Mouse (Mus musculus) embryonic facial prominence, embryonic 14.5 days (tissue): Measurements from ENCODE around the gene Dnajc9. TPM values are rescaled to one million over a fixed set of nuclear protein-coding genes. Genes with fewer than 3 reads are reported as not detected.
A peak's percentile ranks its signal among the peaks of the same experiment; 100 is the strongest.

Experiments
- ATAC-seq: fragments of 200-750 bp; cut with Nextera tagmentation; 2 replicates; pipeline ENCODE4 v1.8.0; 2017; ENCODE audit warnings: low read depth, moderate number of reproducible peaks, moderate TSS enrichment
- DNase-seq: peaks from one replicate; pipeline ENCODE4 v3.0.0-alpha.2; 2015; ENCODE audit warnings: low spot score
- H3K27ac ChIP-seq: fragments of 300-500 bp; sonication (generic); replicated peaks from 2 replicates; pipeline ENCODE4 v1.5.1; 2014; ENCODE audit warnings: low read depth, mild to moderate bottlenecking, low read length, moderate library complexity
- H3K27me3 ChIP-seq: fragments of 300-500 bp; sonication (generic); replicated peaks from 2 replicates; pipeline ENCODE4 v1.6.1; 2014; ENCODE audit warnings: low read length; ENCODE audit not compliant: control insufficient read depth, insufficient read depth
- H3K36me3 ChIP-seq: fragments of 300-500 bp; sonication (generic); 2 replicates; pipeline ENCODE4 v1.6.1; 2014; ENCODE audit warnings: low read length, mixed read lengths; ENCODE audit not compliant: control insufficient read depth, insufficient read depth
- H3K4me1 ChIP-seq: fragments of 300-500 bp; sonication (generic); 2 replicates; pipeline ENCODE4 v1.6.1; 2014; ENCODE audit warnings: antibody characterized with exemption, low read length; ENCODE audit not compliant: control insufficient read depth, insufficient read depth
- H3K4me2 ChIP-seq: fragments of 300-500 bp; sonication (generic); 2 replicates; pipeline ENCODE4 v1.6.1; 2014; ENCODE audit warnings: low read depth, mild to moderate bottlenecking, low read length, moderate library complexity, mixed read lengths
- H3K4me3 ChIP-seq: fragments of 300-500 bp; sonication (generic); 2 replicates; pipeline ENCODE4 v1.5.1; 2014; ENCODE audit warnings: low read depth, mild to moderate bottlenecking, low read length
- H3K9ac ChIP-seq: fragments of 300-500 bp; sonication (generic); 2 replicates; pipeline ENCODE4 v1.6.1; 2014; ENCODE audit warnings: low read depth, mild to moderate bottlenecking, low read length, moderate library complexity, mixed read lengths
- H3K9me3 ChIP-seq: fragments of 300-500 bp; sonication (generic); 2 replicates; pipeline ENCODE4 v1.6.1; 2016; ENCODE audit warnings: low read length; ENCODE audit not compliant: control insufficient read depth
- WGBS: fragments of 180-500 bp; shearing (Covaris S2); extraction: QIAGEN DNeasy Blood & Tissue Kit; methylation state at CpG from one replicate; pipeline ENCODE4 v1.1.7; 2014; 5-methylcytosine and 5-hydroxymethylcytosine counted together
- polyA plus RNA-seq: library from polyadenylated mRNA; unstranded; fragments of >200 nt; fragmentation: Nextera tagmentation; extraction: Ambion mirVana; gene quantifications from 2 replicates; pipeline ENCODE4 v1.2.1, GENCODE M21; 2014

Dnajc9 gene
- polyA plus RNA-seq, 1 experiment from 2014 or later, result 141 TPM

DNA sequence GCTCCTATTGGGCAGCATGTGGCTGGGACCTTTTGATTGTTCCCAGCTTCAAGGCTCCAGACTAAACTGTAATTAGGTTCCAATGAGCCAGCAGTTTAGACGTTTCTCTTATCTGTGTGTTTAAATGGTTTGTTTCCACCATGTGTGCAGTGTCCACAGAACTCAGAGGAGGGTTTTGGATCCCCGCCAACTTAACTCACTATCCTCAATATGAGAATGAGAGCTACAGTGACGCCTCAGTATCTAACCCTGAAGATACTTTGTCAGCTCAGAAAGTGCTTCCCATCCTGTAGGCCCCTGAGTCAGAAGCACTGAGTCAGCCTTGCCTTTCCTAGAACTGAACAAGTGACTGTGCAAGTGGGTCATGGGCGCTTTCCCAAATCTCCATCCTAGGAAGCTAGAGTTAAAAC is 11.6 kb downstream of the Dnajc9 start:
- WGBS, result 72% methylated on average over 4 of the region's 4 CpGs
- peaks cover 63% of the 10 kb centered on the region for H3K36me3 ChIP-seq

DNA sequence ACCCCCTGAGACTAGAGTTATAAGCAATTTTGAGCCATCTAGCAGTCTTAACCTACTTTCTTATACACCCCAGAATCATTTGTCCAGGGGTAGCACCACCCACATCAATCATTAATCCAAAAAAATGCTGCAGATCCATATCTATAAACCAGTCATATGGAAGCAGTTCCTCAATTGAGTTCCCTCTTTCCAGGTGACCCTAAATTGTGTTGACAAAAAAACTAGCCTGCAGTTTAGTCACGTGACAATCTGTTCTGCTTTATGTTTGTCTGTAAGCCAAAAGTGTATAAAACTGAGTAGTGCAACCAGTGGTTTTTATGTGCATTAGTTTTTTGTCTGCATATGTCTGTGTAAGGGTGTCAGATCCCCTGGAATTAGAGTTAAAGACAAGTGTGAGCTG is 16.9 kb downstream of the Dnajc9 start:
- no peak for DNase-seq
- no peaks in the 10 kb centered on the region for H3K27me3 ChIP-seq
- H3K9ac ChIP-seq, result no peak overlapping the region
- H3K4me3 ChIP-seq, result no peak overlapping the region
- peaks cover 84% of the 10 kb centered on the region for H3K36me3 ChIP-seq
- no peak overlapping the region for H3K4me2 ChIP-seq
- H3K4me1 ChIP-seq, result no peaks in the 10 kb centered on the region
- 84% methylated on average over 1 of the region's 1 CpGs for WGBS
- H3K9me3 ChIP-seq, result no peaks in the 10 kb centered on the region
- ATAC-seq, result no peak
- H3K27ac ChIP-seq, result no peak overlapping the region

More for the DNA sequence above, 11.6 kb downstream of the Dnajc9 start:
- ATAC-seq (no peak), DNase-seq (no peak)
- no peaks in the 10 kb centered on the region for H3K9me3 ChIP-seq
- H3K4me1 ChIP-seq, result no peaks in the 10 kb centered on the region
- no peak overlapping the region for H3K4me3 ChIP-seq
- no peak overlapping the region for H3K4me2 ChIP-seq
- no peak overlapping the region for H3K9ac ChIP-seq
- H3K27ac ChIP-seq, result no peak overlapping the region
- no peaks in the 10 kb centered on the region for H3K27me3 ChIP-seq

DNA sequence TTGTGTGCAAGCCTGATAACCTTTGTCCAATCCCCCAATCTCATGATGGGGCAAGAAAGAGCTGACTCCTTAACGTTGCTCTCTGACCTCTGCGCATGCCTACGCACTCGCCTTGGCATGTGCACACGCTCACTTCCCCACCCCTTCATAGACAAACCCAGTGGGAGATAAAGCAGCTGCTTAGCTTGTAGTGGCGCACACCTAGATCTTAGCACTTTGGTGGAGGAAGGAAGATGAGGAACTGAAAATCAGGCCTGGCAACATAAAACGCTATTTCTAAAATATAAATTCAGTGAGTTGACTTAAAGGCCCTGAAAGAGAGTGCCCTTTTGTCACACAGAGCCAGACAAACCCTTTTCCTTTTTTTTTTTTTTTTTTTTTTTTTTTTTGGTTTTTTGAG is 17.9 kb downstream of the Dnajc9 start:
- no peaks in the 10 kb centered on the region for H3K4me1 ChIP-seq
- H3K4me2 ChIP-seq, result no peak overlapping the region
- ATAC-seq (no peak), DNase-seq (no peak)
- H3K27ac ChIP-seq, result no peak overlapping the region
- no peaks in the 10 kb centered on the region for H3K27me3 ChIP-seq
- peaks cover 84% of the 10 kb centered on the region for H3K36me3 ChIP-seq
- H3K9me3 ChIP-seq, result no peaks in the 10 kb centered on the region
- H3K4me3 ChIP-seq, result no peak overlapping the region
- 86% methylated on average over 7 of the region's 7 CpGs for WGBS
- no peak overlapping the region for H3K9ac ChIP-seq

DNA sequence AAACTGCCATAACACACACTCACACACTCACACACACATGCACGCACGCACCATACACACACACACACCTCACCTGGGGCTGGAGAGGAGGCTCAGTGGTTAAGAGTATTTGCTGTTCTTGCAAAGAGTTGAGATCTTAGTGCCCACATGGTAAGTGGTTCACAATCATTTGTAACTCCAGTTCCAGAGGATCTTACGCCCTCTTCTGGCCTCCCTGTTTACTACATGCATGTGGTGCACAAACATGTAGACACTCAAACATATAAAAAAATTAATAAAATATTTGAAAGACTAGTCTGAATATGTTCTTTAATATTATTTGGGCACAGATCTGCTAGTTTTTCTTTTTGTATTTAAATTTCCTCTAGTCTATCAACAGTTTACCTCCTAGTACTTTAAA is 20.4 kb downstream of the Dnajc9 start:
- H3K4me3 ChIP-seq, result no peak overlapping the region
- no peaks in the 10 kb centered on the region for H3K27me3 ChIP-seq
- H3K36me3 ChIP-seq, result peaks cover 83% of the 10 kb centered on the region
- H3K9me3 ChIP-seq, result no peaks in the 10 kb centered on the region
- 96% methylated on average over 3 of the region's 3 CpGs for WGBS
- DNase-seq (no peak), ATAC-seq (no peak)
- H3K4me2 ChIP-seq, result no peak overlapping the region
- H3K4me1 ChIP-seq, result no peaks in the 10 kb centered on the region
- no peak overlapping the region for H3K9ac ChIP-seq
- H3K27ac ChIP-seq, result no peak overlapping the region

DNA sequence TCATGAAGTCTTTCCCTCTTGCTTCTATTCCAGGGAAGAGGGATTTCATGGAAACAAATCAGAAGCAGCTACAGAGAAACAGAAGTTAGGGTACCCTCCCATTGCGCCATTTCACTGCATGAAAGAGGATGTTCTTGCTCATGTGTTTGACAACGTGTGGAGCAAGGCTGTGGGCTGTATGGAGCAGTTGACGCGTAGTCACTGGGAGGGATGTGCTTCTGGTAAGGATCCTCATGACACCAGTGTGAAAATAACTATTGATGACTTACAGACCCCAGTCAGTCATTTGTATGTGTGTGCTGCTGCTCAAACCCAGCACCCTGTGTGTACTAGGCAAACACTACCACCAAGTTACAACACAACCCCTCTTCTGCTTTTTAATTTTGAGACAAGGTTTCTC is 25.5 kb downstream of the Dnajc9 start:
- no peak overlapping the region for H3K4me2 ChIP-seq
- WGBS, result 99% methylated on average over 4 of the region's 4 CpGs
- no peak overlapping the region for H3K4me3 ChIP-seq
- peaks cover 91% of the 10 kb centered on the region for H3K36me3 ChIP-seq
- H3K27ac ChIP-seq, result no peak overlapping the region
- no peaks in the 10 kb centered on the region for H3K4me1 ChIP-seq
- no peak for DNase-seq
- no peaks in the 10 kb centered on the region for H3K9me3 ChIP-seq
- H3K27me3 ChIP-seq, result no peaks in the 10 kb centered on the region
- H3K9ac ChIP-seq, result no peak overlapping the region
- ATAC-seq, result no peak

DNA sequence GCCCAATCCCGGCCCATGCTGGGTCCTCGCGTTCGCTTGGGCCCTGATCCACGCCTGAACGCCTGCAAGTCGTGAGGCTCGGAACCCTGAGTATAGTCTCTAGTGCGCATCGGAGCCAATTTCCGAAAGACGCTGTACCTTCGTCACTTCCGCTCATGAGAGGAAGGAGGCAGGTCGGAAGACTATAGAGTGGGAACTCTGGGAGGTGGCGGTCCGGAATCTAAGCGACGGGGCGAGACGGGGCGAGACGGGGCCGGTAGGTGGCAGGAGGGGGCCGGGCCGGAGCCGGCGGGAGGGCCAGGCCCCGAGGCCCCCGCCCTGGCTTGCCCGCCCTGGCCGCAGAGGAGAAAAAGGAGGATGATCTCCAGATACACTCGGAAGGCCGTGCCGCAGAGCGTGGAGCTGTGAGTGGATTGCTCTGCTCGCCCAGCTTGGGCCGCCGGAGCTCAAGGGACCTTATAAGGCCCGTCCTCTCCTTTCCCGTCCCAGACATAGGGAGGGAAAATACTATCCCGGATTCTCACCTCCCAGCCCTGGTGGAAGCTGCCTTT is 40.6 kb downstream of the Dnajc9 start, which contains the start of the genes Ecd and Fam149b:
Ecd (minus strand) TSS at position 131 of the 551 bp plus-strand sequence.
Fam149b (plus strand) TSS at position 172 of the 551 bp plus-strand sequence.
- Histone ChIP-seq H3K27ac (peak within 1 kb of the TSS; percentile 89), H3K27me3 (no peaks in the 10 kb centered on the region), H3K9me3 (no peaks in the 10 kb centered on the region), H3K4me2 (peak within 1 kb of the TSS; percentile 68), H3K4me3 (peak within 1 kb of the TSS; percentile 69), H3K36me3 (peaks cover 46% of the 10 kb centered on the region), H3K4me1 (peaks cover 10% of the 10 kb centered on the region), H3K9ac (peak within 1 kb of the TSS; percentile 95)
- peak; percentile 98 for ATAC-seq
- WGBS, result under 1% methylated on average over 29 of the region's 42 CpGs
- DNase-seq, result peak; percentile 98

DNA sequence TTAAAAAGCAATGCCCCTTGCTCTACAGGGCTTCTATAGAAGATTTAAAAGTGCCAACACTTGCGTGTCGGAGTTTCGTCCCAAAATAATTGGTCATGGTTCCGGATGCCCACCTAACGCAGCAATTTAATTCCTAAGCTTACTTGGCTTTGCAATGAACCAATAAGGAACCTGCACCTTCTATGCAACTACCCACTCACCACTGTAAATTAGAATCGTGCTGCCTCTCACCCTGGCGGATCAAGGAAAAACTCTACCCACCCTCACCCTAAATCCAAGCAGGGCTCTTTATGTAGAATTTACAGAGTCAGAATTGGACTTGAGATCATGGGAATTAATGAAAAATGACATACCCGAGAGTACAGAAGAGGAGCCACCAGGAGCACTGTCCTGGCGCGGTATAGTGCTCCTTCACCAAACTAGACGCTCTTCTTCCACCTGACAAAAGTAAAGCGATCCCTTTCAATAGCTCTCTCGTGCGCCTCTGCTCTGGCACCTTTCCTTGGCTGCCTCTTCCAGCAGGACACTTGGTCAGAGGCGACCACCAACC is 41.2 kb downstream of the Dnajc9 start:
- H3K9ac ChIP-seq, result peak overlapping the region; percentile 95
- ATAC-seq, result peak; percentile 19; the same call in 1 of the 2 replicates
- WGBS, result 4% methylated on average over 14 of the region's 15 CpGs
- H3K4me3 ChIP-seq, result peak overlapping the region; percentile 69
- H3K4me2 ChIP-seq, result peak overlapping the region; percentile 68
- H3K9me3 ChIP-seq, result no peaks in the 10 kb centered on the region
- peaks cover 46% of the 10 kb centered on the region for H3K36me3 ChIP-seq
- H3K4me1 ChIP-seq, result peaks cover 10% of the 10 kb centered on the region
- peak; percentile 2 for DNase-seq
- peak overlapping the region; percentile 76 for H3K27ac ChIP-seq
- H3K27me3 ChIP-seq, result no peaks in the 10 kb centered on the region

DNA sequence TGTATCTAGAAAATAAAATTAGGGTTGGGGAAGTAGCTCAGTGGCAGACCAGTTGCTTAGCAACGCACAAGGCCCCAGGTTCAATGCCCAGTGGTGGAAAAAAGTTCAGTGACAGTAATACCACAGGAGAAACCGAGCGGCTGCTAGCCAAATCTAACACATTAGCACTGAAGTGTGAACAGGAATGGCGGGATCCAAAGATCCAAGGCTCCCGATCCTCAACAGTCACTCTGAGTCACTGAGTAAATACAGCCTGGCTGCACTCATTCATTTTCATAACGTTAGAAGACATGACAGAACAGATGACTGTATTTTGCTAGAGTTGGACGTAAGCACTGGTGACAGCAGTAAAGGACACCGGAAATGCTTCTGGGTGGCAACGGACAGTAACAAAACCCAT is 42.8 kb downstream of the Dnajc9 start:
- no peak overlapping the region for H3K27ac ChIP-seq
- H3K9me3 ChIP-seq, result no peaks in the 10 kb centered on the region
- no peak overlapping the region for H3K4me3 ChIP-seq
- WGBS, result 93% methylated on average over 9 of the region's 9 CpGs
- no peak overlapping the region for H3K9ac ChIP-seq
- peaks cover 46% of the 10 kb centered on the region for H3K36me3 ChIP-seq
- peaks cover 10% of the 10 kb centered on the region for H3K4me1 ChIP-seq
- no peaks in the 10 kb centered on the region for H3K27me3 ChIP-seq
- ATAC-seq, result no peak
- DNase-seq, result no peak
- no peak overlapping the region for H3K4me2 ChIP-seq

DNA sequence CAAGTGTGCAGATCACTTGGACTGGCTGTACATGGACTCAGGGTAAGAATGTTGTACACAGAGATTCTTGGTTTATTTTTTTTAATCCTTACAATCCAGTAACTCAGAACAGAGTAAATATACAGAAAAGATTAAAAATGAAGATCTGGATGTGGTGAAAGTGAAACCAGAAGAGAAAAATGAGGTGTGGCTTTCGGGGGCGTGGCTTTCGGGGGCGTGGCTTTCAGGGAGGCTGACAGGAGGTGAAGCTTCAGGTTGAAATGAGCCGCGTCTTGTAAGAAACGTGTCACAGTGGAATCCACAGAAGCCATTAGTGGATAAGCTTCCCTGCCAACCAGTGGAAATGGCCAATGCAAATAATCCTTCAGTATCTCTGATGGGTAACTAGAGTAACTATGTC is 47.8 kb downstream of the Dnajc9 start:
- Histone ChIP-seq H3K9ac (no peak overlapping the region), H3K4me3 (no peak overlapping the region), H3K36me3 (peaks cover 79% of the 10 kb centered on the region), H3K27me3 (no peaks in the 10 kb centered on the region), H3K4me2 (no peak overlapping the region), H3K9me3 (no peaks in the 10 kb centered on the region), H3K4me1 (no peaks in the 10 kb centered on the region), H3K27ac (no peak overlapping the region)
- no peak for DNase-seq
- no peak for ATAC-seq
- WGBS, result 78% methylated on average over 7 of the region's 7 CpGs
